Mouse (Mus musculus): Measurements from ENCODE around the gene BC030499. TPM values are rescaled to one million over a fixed set of nuclear protein-coding genes. Genes with fewer than 3 reads are reported as not detected.
A peak's percentile ranks its signal among the peaks of the same experiment; 100 is the strongest.

BC030499 gene
- total RNA-seq, 2 experiments from 2014 or later, result 5.6 to 12.2 TPM

- H3K4me3 ChIP-seq, result peak overlapping the region; percentile 53
- no peak for TF ChIP-seq CTCF (conservative IDR thresholded peaks at IDR 0.05)
Observed at GRCm38 (mm10) chr11:78322076-78322831, 31.6 kb downstream of the BC030499 start.

GRCm38 (mm10) chr11:78322860-78323259, 32.2 kb downstream of the BC030499 start, which contains the start of gene Aldoc:
TSS of gene Aldoc (plus strand) at chr11:78322968.
- H3K4me3 ChIP-seq, result peak within 1 kb of the TSS; percentile 53
- peak within 1 kb of the TSS; percentile 93 for H3K27ac ChIP-seq
- TF ChIP-seq CTCF (conservative IDR thresholded peaks at IDR 0.05), result no peak
- peak; percentile 72 to 87 for DNase-seq (ENCODE audit: low spot score in 2 of 2)

More at GRCm38 (mm10) chr11:78322076-78322831, 31.6 kb downstream of the BC030499 start:
- peak in 1 of 2 experiments; percentile 50 for DNase-seq (ENCODE audit: low spot score in 2 of 2)
- H3K27ac ChIP-seq, result peak overlapping the region; percentile 93

DNA sequence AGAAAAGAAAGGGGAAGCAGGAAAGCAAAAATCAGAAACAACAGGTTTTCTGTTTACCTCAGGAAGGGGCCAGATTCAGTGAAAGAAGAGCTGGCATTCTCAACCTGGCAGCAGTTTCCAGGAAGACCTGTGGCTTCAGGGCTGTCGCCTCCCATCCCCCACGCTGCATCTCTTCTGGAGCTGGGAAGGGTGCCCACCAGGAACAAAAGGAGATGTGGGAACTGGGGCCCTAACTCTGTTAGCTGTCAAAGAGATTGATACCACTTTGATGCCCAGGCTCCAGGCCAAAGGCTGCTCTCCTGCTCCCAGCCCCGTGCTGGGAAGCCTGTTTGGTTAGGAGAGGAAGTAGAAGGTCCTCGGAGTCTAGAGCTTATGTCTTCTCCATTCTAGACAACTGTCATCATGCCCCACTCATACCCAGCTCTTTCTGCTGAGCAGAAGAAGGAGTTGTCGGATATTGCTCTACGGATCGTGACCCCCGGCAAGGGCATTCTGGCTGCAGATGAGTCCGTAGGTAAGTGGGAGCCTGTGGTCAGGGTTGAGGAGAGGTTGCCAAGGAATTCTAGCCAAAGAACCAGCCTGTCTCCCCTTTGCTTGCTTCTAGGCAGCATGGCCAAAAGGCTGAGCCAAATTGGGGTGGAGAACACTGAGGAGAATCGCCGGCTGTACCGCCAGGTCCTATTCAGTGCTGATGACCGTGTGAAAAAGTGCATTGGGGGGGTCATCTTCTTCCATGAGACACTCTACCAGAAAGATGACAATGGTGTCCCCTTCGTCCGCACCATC, 33.6 kb downstream of the BC030499 start:
- TF ChIP-seq CTCF (conservative IDR thresholded peaks at IDR 0.05), result no peak
- DNase-seq (ENCODE audit: low spot score in 2 of 2), result peak; percentile 44 to 55
- Histone ChIP-seq H3K4me3 (peak overlapping the region; percentile 53), H3K27ac (peak overlapping the region; percentile 93)

DNA sequence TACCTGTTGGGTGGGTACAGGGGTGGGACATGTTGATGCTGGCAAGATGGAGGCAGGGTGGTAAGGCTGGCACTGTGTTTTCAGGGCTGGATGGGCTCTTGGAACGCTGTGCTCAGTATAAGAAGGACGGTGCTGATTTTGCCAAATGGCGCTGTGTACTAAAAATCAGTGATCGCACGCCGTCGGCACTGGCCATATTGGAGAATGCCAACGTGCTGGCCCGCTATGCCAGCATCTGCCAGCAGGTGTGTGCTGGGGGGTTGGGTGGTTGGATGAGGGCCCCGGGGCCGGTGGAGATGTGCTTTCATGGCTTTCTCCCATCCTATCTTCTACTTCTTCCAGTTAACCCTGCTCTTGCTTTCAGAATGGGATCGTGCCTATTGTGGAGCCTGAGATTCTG, 34.3 kb downstream of the BC030499 start:
- Histone ChIP-seq H3K27ac (peak overlapping the region; percentile 93), H3K4me3 (peak overlapping the region; percentile 53)
- DNase-seq (ENCODE audit: low spot score in 2 of 2), result no peak
- peak; percentile 36 for TF ChIP-seq CTCF (conservative IDR thresholded peaks at IDR 0.05)

DNA sequence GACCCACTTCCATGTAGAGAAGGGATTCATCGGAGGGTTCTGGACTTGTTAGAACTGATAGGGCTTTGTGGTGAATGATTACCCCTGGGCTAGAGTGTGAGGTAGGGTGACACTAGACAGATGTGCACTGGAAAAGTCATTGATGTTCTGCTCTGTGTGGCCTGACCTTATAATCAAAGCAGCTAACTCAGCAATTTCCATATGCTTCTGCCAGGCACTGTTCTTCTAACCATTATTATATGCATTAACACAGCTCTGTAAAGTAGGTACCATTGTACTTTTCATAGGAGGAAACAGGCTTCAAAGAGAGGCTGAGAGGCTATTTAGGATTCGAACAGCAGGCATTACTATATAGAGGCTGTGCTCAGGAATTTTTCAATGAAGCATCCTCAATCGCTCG, 36.6 kb downstream of the BC030499 start:
- H3K4me3 ChIP-seq, result peak overlapping the region; percentile 4
- no peak for TF ChIP-seq CTCF (conservative IDR thresholded peaks at IDR 0.05)
- peak overlapping the region; percentile 93; the same call in 1 of the 2 replicates for H3K27ac ChIP-seq
- DNase-seq (ENCODE audit: low spot score in 2 of 2), result no peak

DNA sequence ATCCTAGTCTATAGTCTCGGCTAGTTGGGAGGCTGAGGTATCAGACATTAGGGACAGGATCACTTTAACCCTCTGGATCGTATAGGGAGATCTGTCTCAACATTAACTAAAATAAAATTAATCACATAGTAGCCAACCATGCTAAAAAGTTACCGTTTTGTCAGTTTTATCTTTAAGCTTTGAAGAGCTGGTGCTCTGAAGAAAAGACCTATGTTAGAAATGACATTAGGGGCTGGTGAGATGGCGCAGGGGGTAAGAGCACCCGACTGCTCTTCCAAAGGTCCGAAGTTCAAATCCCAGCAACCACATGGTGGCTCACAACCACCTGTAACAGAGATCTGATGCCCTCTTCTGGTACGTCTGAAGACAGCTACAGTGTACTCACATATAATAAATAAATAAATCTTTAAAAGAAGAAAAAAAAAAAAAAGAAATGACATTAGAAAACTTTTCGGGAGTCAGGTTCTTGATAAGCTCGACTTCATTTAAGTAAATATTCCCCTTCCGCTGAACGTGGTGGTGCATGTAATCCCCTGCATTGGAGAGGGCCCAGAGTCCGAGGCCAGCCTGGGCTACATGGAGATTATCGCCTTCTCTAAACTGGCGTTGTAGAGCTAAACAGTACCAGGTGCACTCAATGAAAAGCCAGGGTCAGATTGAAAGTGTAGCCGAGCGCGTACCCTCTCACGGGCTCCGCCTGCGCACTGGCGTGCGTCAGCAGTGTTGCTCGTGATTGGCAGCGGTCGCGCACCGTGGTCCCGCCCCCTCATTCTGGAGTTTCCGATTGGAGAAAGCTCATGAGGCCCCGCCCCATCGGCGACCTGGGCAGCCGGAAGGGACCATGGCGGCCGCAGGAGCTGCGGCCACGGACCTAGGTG, 37.2 kb downstream of the BC030499 start, which contains the start of gene Pigs:
Gene Pigs, plus strand, starts transcription at position 782 of the 878 bp plus-strand sequence.
- Histone ChIP-seq H3K4me3 (peak within 1 kb of the TSS; percentile 96), H3K27ac (peak within 1 kb of the TSS; percentile 93)
- peak; percentile 95 to 97 for DNase-seq (ENCODE audit: low spot score in 2 of 2)
- TF ChIP-seq CTCF (conservative IDR thresholded peaks at IDR 0.05), result peak; percentile 53

DNA sequence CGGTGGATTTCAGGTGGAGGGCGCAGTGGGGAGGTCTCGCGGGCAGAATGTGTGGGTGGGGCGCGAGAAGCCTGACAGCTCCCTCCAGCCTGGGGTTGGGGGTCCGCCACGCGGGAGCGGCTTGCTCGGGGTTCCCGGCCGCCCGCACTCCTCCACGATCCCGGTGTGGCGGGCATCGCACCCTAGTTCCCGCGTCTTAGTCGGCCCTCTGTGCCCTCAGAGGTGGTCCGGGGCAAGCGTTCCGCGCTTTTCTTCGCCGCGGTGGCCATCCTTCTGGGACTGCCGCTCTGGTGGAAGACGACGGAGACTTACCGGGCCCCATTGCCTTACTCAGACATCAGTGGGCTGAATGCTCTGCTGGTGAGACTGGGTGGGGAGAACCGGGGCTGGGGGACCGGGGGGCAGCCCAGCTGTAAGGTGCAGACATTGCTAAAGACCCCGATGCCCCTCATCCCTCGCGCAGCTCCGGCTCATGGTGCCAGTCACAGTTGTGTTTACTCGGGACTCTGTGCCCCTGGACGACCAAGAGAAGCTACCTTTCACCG, 37.9 kb downstream of the BC030499 start:
- TF ChIP-seq CTCF (conservative IDR thresholded peaks at IDR 0.05), result no peak
- H3K4me3 ChIP-seq, result peak overlapping the region; percentile 96
- no peak for DNase-seq (ENCODE audit: low spot score in 2 of 2)
- H3K27ac ChIP-seq, result peak overlapping the region; percentile 91

GRCm38 (mm10) chr11:78332676-78333075, 42.0 kb downstream of the BC030499 start:
- TF ChIP-seq CTCF (conservative IDR thresholded peaks at IDR 0.05), result no peak
- H3K27ac ChIP-seq, result no peak overlapping the region
- H3K4me3 ChIP-seq, result no peak overlapping the region
- DNase-seq (ENCODE audit: low spot score in 2 of 2), result no peak

DNA sequence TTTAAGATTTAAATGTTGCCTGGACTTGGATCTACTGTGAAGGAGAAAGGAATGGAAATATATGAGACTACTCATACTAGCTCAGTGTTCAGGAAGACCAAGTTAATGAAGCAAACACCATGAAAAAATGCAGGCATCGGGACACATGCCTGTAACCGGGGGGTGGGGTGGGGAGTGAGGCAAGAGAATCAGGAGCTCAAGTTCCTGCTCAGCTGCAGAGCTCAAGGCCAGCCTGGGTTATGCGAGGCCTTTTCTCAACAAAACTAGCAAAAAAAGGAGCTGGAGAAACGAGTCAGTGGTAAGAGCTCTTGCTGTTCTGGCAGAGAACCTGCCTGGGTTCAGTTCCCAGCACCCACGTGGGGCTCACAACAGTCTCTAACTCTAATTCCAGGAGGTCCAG, 43.4 kb downstream of the BC030499 start:
- TF ChIP-seq CTCF (conservative IDR thresholded peaks at IDR 0.05), result no peak
- no peak for DNase-seq (ENCODE audit: low spot score in 2 of 2)
- H3K27ac ChIP-seq, result no peak overlapping the region

GRCm38 (mm10) chr11:78337040-78337439, 46.4 kb downstream of the BC030499 start:
- H3K4me3 ChIP-seq, result no peak overlapping the region

More for the DNA sequence above, 43.4 kb downstream of the BC030499 start:
- no peak overlapping the region for H3K4me3 ChIP-seq

DNA sequence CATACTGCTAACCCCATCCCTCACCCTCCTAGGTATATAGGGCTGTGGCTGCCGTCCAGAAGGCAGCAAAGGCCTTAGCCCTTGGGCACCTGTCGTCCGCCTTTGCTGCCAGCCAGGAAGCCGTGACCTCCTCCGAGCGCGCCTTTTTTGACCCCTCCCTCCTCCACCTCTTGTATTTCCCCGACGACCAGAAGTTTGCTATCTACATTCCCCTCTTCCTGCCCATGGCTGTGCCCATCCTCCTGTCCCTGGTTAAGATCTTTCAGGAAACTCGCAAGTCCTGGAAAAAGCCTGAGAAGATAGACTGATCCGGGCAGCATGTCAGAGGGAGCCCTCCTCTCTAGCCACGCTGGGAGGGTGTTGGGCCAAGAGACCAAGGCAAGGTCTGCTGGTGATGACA, 51.1 kb downstream of the BC030499 start:
- TF ChIP-seq CTCF (conservative IDR thresholded peaks at IDR 0.05), result no peak
- Histone ChIP-seq H3K4me3 (no peak overlapping the region), H3K27ac (no peak overlapping the region)
- no peak for DNase-seq (ENCODE audit: low spot score in 2 of 2)

More at GRCm38 (mm10) chr11:78337040-78337439, 46.4 kb downstream of the BC030499 start:
- TF ChIP-seq CTCF (conservative IDR thresholded peaks at IDR 0.05), result no peak
- no peak overlapping the region for H3K27ac ChIP-seq
- DNase-seq (ENCODE audit: low spot score in 2 of 2), result no peak

All from layer of hippocampus, adult 2 months (tissue).